Mouse (Mus musculus): Measurements from ENCODE around the gene Nav3.

- TF ChIP-seq CTCF (IDR thresholded peaks at IDR 0.05; ENCODE audit: low read depth) (no peak), EP300 (optimal IDR thresholded peaks at IDR 0.05) (no peak)
Measured at GRCm38 (mm10) chr10:109793491-109793890, 662.5 kb downstream of the Nav3 start.
